In the genomic region with DNA sequence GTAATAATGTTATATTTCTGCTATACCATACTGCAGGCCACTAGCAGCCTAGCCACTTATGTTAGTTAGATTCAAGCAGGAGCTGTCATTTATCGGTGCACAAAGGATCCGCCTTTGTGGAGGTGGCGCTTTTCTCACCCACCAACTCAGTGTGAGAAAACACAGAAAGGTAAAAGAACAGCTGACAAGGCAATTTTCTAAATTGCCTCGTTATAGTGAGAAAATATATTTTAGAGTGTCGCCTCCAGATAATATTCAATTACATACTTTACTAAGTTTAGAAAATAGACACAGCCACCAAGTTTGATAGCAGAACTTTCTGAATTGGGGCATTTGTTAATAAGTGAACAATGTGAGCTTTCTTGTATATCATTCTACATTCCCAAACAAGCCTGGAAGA, we compare ENCODE assay signal across 18 mouse cellular contexts.
"Had no signal": no experiment of that assay in that cellular context is flagged by ENCODE, and none has a peak within 500 bp of the region (broad histone marks: within the 10 kb centered on the region; RNA-seq: fewer than 3 reads in every experiment).

No protein-coding gene starts in this region.

- H3K4me2 ChIP-seq: limb, embryonic 12.5 days; limb, embryonic 15.5 days; liver, embryonic 11.5 days; lung, embryonic 14.5 days; midbrain, embryonic 13.5 days had no signal

- H3K4me3 ChIP-seq: limb, embryonic 12.5 days; limb, embryonic 15.5 days; megakaryocyte, embryonic 14.5 days; midbrain, embryonic 10.5 days; midbrain, embryonic 13.5 days; myocyte had no signal

- H3K27me3 ChIP-seq: limb, embryonic 12.5 days; limb, embryonic 15.5 days; megakaryocyte, embryonic 14.5 days; midbrain, embryonic 13.5 days had no signal

- DNase-seq: kidney, adult 2 months; kidney, postnatal 36 days; left cerebral cortex, postnatal 4 days; liver, postnatal 0 days; lung, embryonic 14.5 days; thymus, adult 18-20 months; thymus, postnatal 36 days had no signal

- H3K36me3 ChIP-seq: limb, embryonic 12.5 days; limb, embryonic 15.5 days; midbrain, embryonic 10.5 days; midbrain, embryonic 13.5 days had no signal

- H3K27ac ChIP-seq: kidney, postnatal 0 days; limb, embryonic 12.5 days; limb, embryonic 15.5 days; liver, embryonic 14.5 days; macrophage; midbrain, embryonic 10.5 days; midbrain, embryonic 13.5 days had no signal

- ATAC-seq: liver, postnatal 0 days; lung, postnatal 0 days; midbrain, embryonic 13.5 days had no signal

- H3K9me3 ChIP-seq: limb, embryonic 12.5 days; limb, embryonic 15.5 days; midbrain, embryonic 10.5 days had no signal

- H3K4me1 ChIP-seq: limb, embryonic 12.5 days; limb, embryonic 15.5 days; megakaryocyte, embryonic 14.5 days; midbrain, embryonic 10.5 days; midbrain, embryonic 13.5 days had no signal

- H3K9ac ChIP-seq: limb, embryonic 12.5 days; limb, embryonic 15.5 days; liver, embryonic 14.5 days; liver, postnatal 0 days; lung, embryonic 14.5 days; midbrain, embryonic 13.5 days had no signal
